Mouse (Mus musculus): Measurements from ENCODE around the gene Slc35f1. TPM values are rescaled to one million over a fixed set of nuclear protein-coding genes. Genes with fewer than 3 reads are reported as not detected.
A peak's percentile ranks its signal among the peaks of the same experiment; 100 is the strongest.

Gene Slc35f1
- polyA plus RNA-seq, 1 experiment, result 16.3 TPM

DNA sequence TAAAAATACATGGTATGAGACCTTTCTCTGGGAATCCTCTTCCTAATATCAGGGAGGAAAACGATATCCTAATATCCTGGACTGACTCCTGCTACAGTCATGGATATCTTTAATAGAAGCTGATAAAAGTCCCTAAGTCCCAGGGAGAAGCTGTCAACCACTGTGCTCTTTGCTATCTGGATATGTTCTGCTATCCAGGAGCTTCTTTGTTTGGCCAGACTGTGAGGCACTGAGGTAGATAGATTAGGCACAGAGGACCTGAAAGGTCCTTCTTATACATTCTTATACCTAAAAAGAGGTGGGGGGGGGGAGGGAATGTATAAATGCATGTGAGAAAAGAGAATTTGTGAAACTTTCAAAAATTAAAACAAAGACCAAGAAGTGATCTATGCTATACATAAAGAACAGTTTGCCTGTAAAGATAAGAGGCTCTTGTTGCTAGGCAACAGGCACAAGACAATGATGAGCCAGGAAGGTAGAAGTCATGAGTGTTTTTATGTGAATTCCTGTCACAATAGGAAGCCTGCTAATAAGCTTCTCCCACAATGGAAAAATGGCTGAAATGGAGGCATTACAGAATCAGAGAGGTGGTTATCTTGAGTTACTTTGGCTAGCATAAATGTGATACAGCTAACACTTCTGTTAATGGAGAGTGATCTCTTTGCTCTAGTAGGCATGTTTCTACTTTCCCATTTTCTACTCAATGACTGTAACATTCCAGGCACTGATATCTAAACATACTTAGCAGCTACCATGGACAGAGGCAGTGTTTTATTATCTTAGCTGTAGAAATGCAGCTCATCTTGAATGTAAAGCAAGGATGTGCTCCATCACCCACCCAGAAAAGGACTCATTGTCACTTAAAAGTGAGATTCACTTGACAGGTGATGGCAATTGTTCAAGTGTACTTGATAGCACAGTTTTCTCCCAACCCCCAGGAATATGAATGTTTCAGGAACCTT lies 316.2 kb downstream of the Slc35f1 start:
- WGBS, result 83% methylated on average over 1 of the region's 1 CpGs
- H3K4me1 ChIP-seq (ENCODE audit: control insufficient read depth, insufficient read depth, low read length), result no peaks in the 10 kb centered on the region
- no peak for DNase-seq
- no peak for TF ChIP-seq CTCF (IDR thresholded peaks at IDR 0.05; ENCODE audit: borderline replicate concordance, insufficient read depth, low read depth, low read length)
- TF ChIP-seq POLR2A (IDR thresholded peaks at IDR 0.05; ENCODE audit: borderline replicate concordance, insufficient read depth, low read length), result no peak
- no peak overlapping the region for H3K4me3 ChIP-seq (replicated peaks; ENCODE audit: insufficient read depth, low read depth, low read length)
- no peak overlapping the region for H3K27ac ChIP-seq (ENCODE audit: insufficient read depth, low read length)
- no peaks in the 10 kb centered on the region for H3K27me3 ChIP-seq (ENCODE audit: control insufficient read depth, insufficient read depth, low read length)

DNA sequence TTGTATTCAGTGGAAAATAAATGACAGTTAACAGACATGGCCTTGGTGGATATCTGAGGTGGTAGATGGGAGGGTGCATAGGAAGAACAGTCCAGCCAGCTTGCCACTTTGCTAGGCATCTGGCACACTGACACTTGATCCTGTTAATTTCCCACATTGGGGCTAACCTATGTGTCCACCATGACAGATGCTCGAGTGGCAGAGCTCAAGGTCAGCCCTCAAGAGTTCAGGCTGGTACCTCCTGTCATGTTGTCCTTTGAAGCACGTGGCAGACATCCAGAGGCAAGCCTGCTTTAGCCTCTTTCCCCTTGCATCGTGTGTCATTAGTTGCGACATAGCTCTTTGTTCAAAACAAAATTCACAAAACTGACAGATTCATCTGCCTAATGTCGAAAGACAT lies 323.5 kb downstream of the Slc35f1 start:
- Histone ChIP-seq H3K27ac (ENCODE audit: insufficient read depth, low read length) (no peak overlapping the region), H3K4me1 (ENCODE audit: control insufficient read depth, insufficient read depth, low read length) (no peaks in the 10 kb centered on the region)
- 13% methylated on average over 5 of the region's 5 CpGs for WGBS

DNA sequence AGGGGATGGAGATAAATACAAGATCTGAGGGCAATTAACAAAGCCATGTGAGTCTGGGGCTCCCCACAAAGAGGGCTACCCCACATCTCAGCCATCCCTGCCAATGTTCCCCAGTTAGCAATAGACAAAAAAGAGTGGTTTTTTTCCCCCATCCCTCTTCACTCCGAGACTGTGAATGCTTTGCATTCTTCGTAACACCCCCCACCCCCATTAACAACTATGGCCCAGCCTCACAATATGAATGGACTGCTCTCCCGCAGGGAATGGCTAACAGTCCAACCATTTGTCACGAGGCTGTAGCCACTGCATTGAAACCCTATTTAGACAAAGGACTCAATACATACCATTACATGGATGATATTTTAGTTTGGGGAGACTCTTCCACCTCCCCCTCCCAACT lies 338.1 kb downstream of the Slc35f1 start:
- TF ChIP-seq POLR2A (IDR thresholded peaks at IDR 0.05; ENCODE audit: borderline replicate concordance, insufficient read depth, low read length), result no peak
- no peak for TF ChIP-seq CTCF (IDR thresholded peaks at IDR 0.05; ENCODE audit: borderline replicate concordance, insufficient read depth, low read depth, low read length)
- Histone ChIP-seq H3K27me3 (ENCODE audit: control insufficient read depth, insufficient read depth, low read length) (no peaks in the 10 kb centered on the region), H3K27ac (ENCODE audit: insufficient read depth, low read length) (no peak overlapping the region), H3K4me3 (replicated peaks; ENCODE audit: insufficient read depth, low read depth, low read length) (no peak overlapping the region), H3K4me1 (ENCODE audit: control insufficient read depth, insufficient read depth, low read length) (no peaks in the 10 kb centered on the region)
- WGBS, result 34% methylated on average over 4 of the region's 4 CpGs
- DNase-seq, result no peak

More for the DNA sequence above, 323.5 kb downstream of the Slc35f1 start:
- Histone ChIP-seq H3K4me3 (replicated peaks; ENCODE audit: insufficient read depth, low read depth, low read length) (no peak overlapping the region), H3K27me3 (ENCODE audit: control insufficient read depth, insufficient read depth, low read length) (no peaks in the 10 kb centered on the region)
- no peak for TF ChIP-seq POLR2A (IDR thresholded peaks at IDR 0.05; ENCODE audit: borderline replicate concordance, insufficient read depth, low read length)
- DNase-seq, result peak in 1 of 2 experiments; percentile 4

DNA sequence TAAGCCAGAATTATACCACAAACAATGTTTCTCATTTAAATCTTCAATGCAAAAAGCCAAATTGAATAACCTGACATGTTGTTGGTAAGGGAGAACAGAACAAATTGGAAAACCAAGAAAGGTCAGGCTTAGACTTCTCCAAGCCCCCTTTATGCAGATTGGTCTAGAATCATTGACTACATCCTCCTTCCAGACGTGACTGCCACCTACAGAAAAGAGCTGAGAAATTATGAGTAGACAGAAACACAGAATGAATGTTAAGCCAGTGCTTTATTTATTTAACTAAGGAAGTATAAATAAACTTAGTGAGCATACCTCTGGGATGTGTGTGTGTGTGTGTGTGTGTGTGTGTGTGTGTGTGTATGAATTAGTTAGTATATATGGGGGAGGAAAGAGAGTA lies 344.9 kb downstream of the Slc35f1 start:
- no peak for DNase-seq
- WGBS, result 68% methylated on average over 1 of the region's 1 CpGs

DNA sequence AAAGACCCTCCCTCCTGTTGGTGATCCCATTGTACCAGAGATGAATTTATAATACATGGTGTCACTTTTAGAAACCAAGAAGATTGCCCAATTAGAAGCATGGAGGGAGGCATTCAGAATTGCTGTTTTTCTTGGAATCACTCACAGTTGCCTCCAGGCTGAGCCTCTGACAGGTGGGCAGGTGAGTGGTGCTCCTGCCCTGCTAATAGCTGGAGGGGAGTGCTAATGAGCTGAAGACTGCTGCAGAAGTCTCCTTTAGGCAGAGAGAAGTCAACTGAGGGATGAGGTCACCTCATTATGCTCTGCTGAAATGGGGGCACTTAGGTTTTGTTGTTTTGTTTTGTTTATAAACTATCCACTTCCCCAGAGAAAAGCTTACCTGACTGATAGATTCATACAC lies 355.6 kb downstream of the Slc35f1 start:
- Histone ChIP-seq H3K4me3 (replicated peaks; ENCODE audit: insufficient read depth, low read depth, low read length) (no peak overlapping the region), H3K27me3 (ENCODE audit: control insufficient read depth, insufficient read depth, low read length) (no peaks in the 10 kb centered on the region), H3K27ac (ENCODE audit: insufficient read depth, low read length) (no peak overlapping the region), H3K4me1 (ENCODE audit: control insufficient read depth, insufficient read depth, low read length) (no peaks in the 10 kb centered on the region)
- no peak for DNase-seq
- no peak for TF ChIP-seq POLR2A (IDR thresholded peaks at IDR 0.05; ENCODE audit: borderline replicate concordance, insufficient read depth, low read length)
- no peak for TF ChIP-seq CTCF (IDR thresholded peaks at IDR 0.05; ENCODE audit: borderline replicate concordance, insufficient read depth, low read depth, low read length)

More for the DNA sequence above, 344.9 kb downstream of the Slc35f1 start:
- no peaks in the 10 kb centered on the region for H3K4me1 ChIP-seq (ENCODE audit: control insufficient read depth, insufficient read depth, low read length)
- TF ChIP-seq POLR2A (IDR thresholded peaks at IDR 0.05; ENCODE audit: borderline replicate concordance, insufficient read depth, low read length) (no peak), CTCF (IDR thresholded peaks at IDR 0.05; ENCODE audit: borderline replicate concordance, insufficient read depth, low read depth, low read length) (no peak)
- H3K27ac ChIP-seq (ENCODE audit: insufficient read depth, low read length), result no peak overlapping the region
- H3K27me3 ChIP-seq (ENCODE audit: control insufficient read depth, insufficient read depth, low read length), result no peaks in the 10 kb centered on the region
- no peak overlapping the region for H3K4me3 ChIP-seq (replicated peaks; ENCODE audit: insufficient read depth, low read depth, low read length)

DNA sequence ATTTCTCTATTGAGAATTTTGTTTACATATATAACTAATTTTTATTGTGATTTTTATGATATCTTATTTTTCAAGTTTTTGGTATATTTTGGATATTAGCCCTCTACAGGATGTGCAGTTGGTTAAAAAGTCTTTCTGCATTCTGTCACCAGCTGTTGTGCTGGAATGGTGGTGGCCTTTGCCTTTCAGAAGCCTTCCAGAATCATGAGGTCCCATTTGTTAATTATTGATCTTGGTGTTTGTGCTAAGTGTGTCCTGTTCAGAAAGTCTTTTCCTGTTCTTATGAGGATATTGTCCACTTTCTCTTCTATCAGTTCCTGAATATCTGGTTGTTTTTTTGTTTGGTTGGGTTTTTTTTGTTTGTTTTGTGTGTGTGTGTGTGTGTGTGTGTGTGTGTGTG lies 362.2 kb downstream of the Slc35f1 start:
- Histone ChIP-seq H3K27ac (ENCODE audit: insufficient read depth, low read length) (no peak overlapping the region), H3K27me3 (ENCODE audit: control insufficient read depth, insufficient read depth, low read length) (no peaks in the 10 kb centered on the region), H3K4me1 (ENCODE audit: control insufficient read depth, insufficient read depth, low read length) (no peaks in the 10 kb centered on the region), H3K4me3 (replicated peaks; ENCODE audit: insufficient read depth, low read depth, low read length) (no peak overlapping the region)
- DNase-seq, result no peak
- no peak for TF ChIP-seq POLR2A (IDR thresholded peaks at IDR 0.05; ENCODE audit: borderline replicate concordance, insufficient read depth, low read length)

DNA sequence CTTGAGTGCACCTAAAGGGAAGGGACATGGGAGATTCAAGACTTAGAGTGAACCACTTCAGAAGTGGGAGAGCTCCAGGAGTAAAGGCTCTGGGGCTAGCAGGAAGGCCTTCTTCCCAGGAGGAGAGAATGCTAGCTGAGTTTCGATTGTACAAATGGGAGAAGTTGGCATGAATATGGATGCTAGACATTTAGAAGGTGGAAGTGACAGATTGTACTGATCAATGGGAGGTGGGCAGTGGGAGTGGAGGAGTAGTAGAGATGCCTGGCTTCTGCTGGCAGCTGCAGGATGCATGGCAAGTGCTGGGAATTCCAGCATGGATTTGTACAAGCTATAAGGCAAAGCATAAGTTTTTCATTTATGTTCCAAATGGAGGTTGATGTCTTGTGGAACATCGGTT lies 370.4 kb downstream of the Slc35f1 start:
- 58% methylated on average over 2 of the region's 2 CpGs for WGBS
- TF ChIP-seq CTCF (IDR thresholded peaks at IDR 0.05; ENCODE audit: borderline replicate concordance, insufficient read depth, low read depth, low read length) (no peak), POLR2A (IDR thresholded peaks at IDR 0.05; ENCODE audit: borderline replicate concordance, insufficient read depth, low read length) (no peak)
- no peaks in the 10 kb centered on the region for H3K27me3 ChIP-seq (ENCODE audit: control insufficient read depth, insufficient read depth, low read length)
- DNase-seq, result no peak
- H3K4me1 ChIP-seq (ENCODE audit: control insufficient read depth, insufficient read depth, low read length), result no peaks in the 10 kb centered on the region
- no peak overlapping the region for H3K4me3 ChIP-seq (replicated peaks; ENCODE audit: insufficient read depth, low read depth, low read length)
- no peak overlapping the region for H3K27ac ChIP-seq (ENCODE audit: insufficient read depth, low read length)

DNA sequence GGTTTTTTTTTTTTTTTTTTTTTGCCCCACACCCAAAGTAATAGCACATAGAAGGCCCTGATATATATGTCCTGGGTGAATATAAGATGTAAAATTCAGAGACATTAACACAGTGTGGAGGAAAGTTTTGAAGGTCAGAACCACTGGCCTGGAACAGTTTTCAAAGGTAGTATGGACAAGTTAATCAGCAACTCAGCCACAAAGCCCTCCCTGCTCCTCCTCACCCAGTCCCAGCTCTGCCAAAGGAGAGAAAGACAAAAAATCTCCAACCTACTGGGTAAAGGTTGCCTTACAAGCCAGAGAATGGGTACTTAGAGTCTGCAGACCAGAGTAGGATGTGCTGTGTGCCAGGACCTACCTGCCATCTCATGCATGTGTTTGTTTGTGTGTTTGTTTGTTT lies 372.4 kb downstream of the Slc35f1 start:
- no peaks in the 10 kb centered on the region for H3K27me3 ChIP-seq (ENCODE audit: control insufficient read depth, insufficient read depth, low read length)
- no peak overlapping the region for H3K4me3 ChIP-seq (replicated peaks; ENCODE audit: insufficient read depth, low read depth, low read length)
- no peaks in the 10 kb centered on the region for H3K4me1 ChIP-seq (ENCODE audit: control insufficient read depth, insufficient read depth, low read length)
- TF ChIP-seq CTCF (IDR thresholded peaks at IDR 0.05; ENCODE audit: borderline replicate concordance, insufficient read depth, low read depth, low read length) (no peak), POLR2A (IDR thresholded peaks at IDR 0.05; ENCODE audit: borderline replicate concordance, insufficient read depth, low read length) (no peak)
- no peak for DNase-seq
- H3K27ac ChIP-seq (ENCODE audit: insufficient read depth, low read length), result no peak overlapping the region

Measured in cerebellum, adult 2 months (tissue).